Mouse (Mus musculus): ENCODE measurements around the gene Slc22a13.

GRCm38 (mm10) chr9:119239274-119239673 lies 30.4 kb upstream of the Slc22a13 start:
- TF ChIP-seq CTCF (IDR thresholded peaks at IDR 0.05; ENCODE audit: borderline replicate concordance, insufficient read depth, low read length), result no peak
- no peak for TF ChIP-seq POLR2A (IDR thresholded peaks at IDR 0.05; ENCODE audit: low read depth, low read length)

Data from embryonic fibroblast, embryonic 13.5 days (primary cell).